Mouse (Mus musculus): Measurements from ENCODE around the gene Flt1. TPM values are rescaled to one million over a fixed set of nuclear protein-coding genes. Genes with fewer than 3 reads are reported as not detected.

Flt1 gene
- polyA plus RNA-seq, 2 experiments = 1.1 to 1.9 TPM

GRCm38 (mm10) chr5:147733682-147734081 is 7.9 kb upstream of the Flt1 start:
- WGBS (ENCODE audit: insufficient replicate concordance) = 84% methylated on average over 1 of the region's 1 CpGs
- no peaks in the 10 kb centered on the region for H3K4me1 ChIP-seq (replicated peaks; ENCODE audit: control insufficient read depth in 2 of 2, insufficient read depth in 2 of 2, low read length in 1 of 2)
- H3K4me2 ChIP-seq (ENCODE audit: low read depth) = no peak overlapping the region
- H3K9me3 ChIP-seq (ENCODE audit: control insufficient read depth, low read length) = no peaks in the 10 kb centered on the region
- peak; percentile 69 for TF ChIP-seq CTCF (IDR thresholded peaks at IDR 0.05; ENCODE audit: low read depth)
- no peak for TF ChIP-seq EP300 (IDR thresholded peaks at IDR 0.05; ENCODE audit: low read depth)
- no peaks in the 10 kb centered on the region for H3K36me3 ChIP-seq (replicated peaks; ENCODE audit: control insufficient read depth, insufficient read depth, low read depth)
- no peak overlapping the region for H3K9ac ChIP-seq (replicated peaks)
- H3K27ac ChIP-seq = no peak overlapping the region
- no peak for ATAC-seq (ENCODE audit: insufficient read depth)
- no peak for DNase-seq (ENCODE audit: low read depth in 3 of 3, low spot score in 3 of 3)
- no peaks in the 10 kb centered on the region; the same call in 1 of the 2 replicates for H3K27me3 ChIP-seq (ENCODE audit: control insufficient read depth, insufficient read depth, low read length)
- no peak overlapping the region for H3K4me3 ChIP-seq (ENCODE audit: insufficient read depth in 1 of 2, low read depth in 2 of 2, low read length in 2 of 2)

GRCm38 (mm10) chr5:147732926-147733325 is 7.1 kb upstream of the Flt1 start:
- no peak overlapping the region for H3K4me2 ChIP-seq (ENCODE audit: low read depth)

GRCm38 (mm10) chr5:147727481-147727880 is 1.7 kb upstream of the Flt1 start:
- H3K9me3 ChIP-seq (ENCODE audit: control insufficient read depth, low read length) = no peaks in the 10 kb centered on the region
- no peak overlapping the region for H3K9ac ChIP-seq (replicated peaks)
- H3K36me3 ChIP-seq (replicated peaks; ENCODE audit: control insufficient read depth, insufficient read depth, low read depth) = no peaks in the 10 kb centered on the region
- no peak for DNase-seq (ENCODE audit: low read depth in 3 of 3, low spot score in 3 of 3)
- no peak overlapping the region for H3K4me2 ChIP-seq (ENCODE audit: low read depth)
- TF ChIP-seq CTCF (IDR thresholded peaks at IDR 0.05; ENCODE audit: low read depth) (no peak), EP300 (IDR thresholded peaks at IDR 0.05; ENCODE audit: low read depth) (no peak)
- no peaks in the 10 kb centered on the region for H3K4me1 ChIP-seq (replicated peaks; ENCODE audit: control insufficient read depth in 2 of 2, insufficient read depth in 2 of 2, low read length in 1 of 2)
- no peak for ATAC-seq (ENCODE audit: insufficient read depth)
- no peak overlapping the region for H3K27ac ChIP-seq
- H3K27me3 ChIP-seq (ENCODE audit: control insufficient read depth, insufficient read depth, low read length) = peaks cover 58% of the 10 kb centered on the region
- 12% methylated on average over 12 of the region's 12 CpGs for WGBS (ENCODE audit: insufficient replicate concordance)
- H3K4me3 ChIP-seq (ENCODE audit: insufficient read depth in 1 of 2, low read depth in 2 of 2, low read length in 2 of 2) = no peak overlapping the region

More at GRCm38 (mm10) chr5:147732926-147733325, 7.1 kb upstream of the Flt1 start:
- Histone ChIP-seq H3K4me3 (ENCODE audit: insufficient read depth in 1 of 2, low read depth in 2 of 2, low read length in 2 of 2) (no peak overlapping the region), H3K36me3 (replicated peaks; ENCODE audit: control insufficient read depth, insufficient read depth, low read depth) (no peaks in the 10 kb centered on the region), H3K27me3 (ENCODE audit: control insufficient read depth, insufficient read depth, low read length) (peaks cover 5% of the 10 kb centered on the region), H3K4me1 (replicated peaks; ENCODE audit: control insufficient read depth in 2 of 2, insufficient read depth in 2 of 2, low read length in 1 of 2) (no peaks in the 10 kb centered on the region), H3K9me3 (ENCODE audit: control insufficient read depth, low read length) (no peaks in the 10 kb centered on the region), H3K27ac (no peak overlapping the region), H3K9ac (replicated peaks) (no peak overlapping the region)
- DNase-seq (ENCODE audit: low read depth in 3 of 3, low spot score in 3 of 3) (no peak), ATAC-seq (ENCODE audit: insufficient read depth) (no peak)
- TF ChIP-seq CTCF (IDR thresholded peaks at IDR 0.05; ENCODE audit: low read depth) = no peak
- TF ChIP-seq EP300 (IDR thresholded peaks at IDR 0.05; ENCODE audit: low read depth) = no peak
- 50% methylated on average over 5 of the region's 5 CpGs for WGBS (ENCODE audit: insufficient replicate concordance)

GRCm38 (mm10) chr5:147726701-147727393 is 1.0 kb upstream of the Flt1 start:
- TF ChIP-seq EP300 (IDR thresholded peaks at IDR 0.05; ENCODE audit: low read depth) = no peak
- no peak for TF ChIP-seq CTCF (IDR thresholded peaks at IDR 0.05; ENCODE audit: low read depth)
- Histone ChIP-seq H3K9me3 (ENCODE audit: control insufficient read depth, low read length) (no peaks in the 10 kb centered on the region), H3K27me3 (ENCODE audit: control insufficient read depth, insufficient read depth, low read length) (peaks cover 59% of the 10 kb centered on the region), H3K36me3 (replicated peaks; ENCODE audit: control insufficient read depth, insufficient read depth, low read depth) (no peaks in the 10 kb centered on the region), H3K9ac (replicated peaks) (no peak overlapping the region), H3K4me1 (replicated peaks; ENCODE audit: control insufficient read depth in 2 of 2, insufficient read depth in 2 of 2, low read length in 1 of 2) (no peaks in the 10 kb centered on the region), H3K4me2 (ENCODE audit: low read depth) (no peak overlapping the region), H3K27ac (no peak overlapping the region), H3K4me3 (ENCODE audit: insufficient read depth in 1 of 2, low read depth in 2 of 2, low read length in 2 of 2) (no peak overlapping the region)
- ATAC-seq (ENCODE audit: insufficient read depth) (no peak), DNase-seq (ENCODE audit: low read depth in 3 of 3, low spot score in 3 of 3) (no peak)
- 3% methylated on average over 18 of the region's 18 CpGs for WGBS (ENCODE audit: insufficient replicate concordance)

GRCm38 (mm10) chr5:147724945-147725830 is 623 bp downstream of the Flt1 start:
- Histone ChIP-seq H3K27ac (no peak overlapping the region), H3K4me3 (ENCODE audit: insufficient read depth in 1 of 2, low read depth in 2 of 2, low read length in 2 of 2) (peak overlapping the region; percentile 0 to 26), H3K4me2 (ENCODE audit: low read depth) (peak overlapping the region; percentile 28), H3K9ac (replicated peaks) (no peak overlapping the region; the same call in 1 of the 2 replicates), H3K4me1 (replicated peaks; ENCODE audit: control insufficient read depth in 2 of 2, insufficient read depth in 2 of 2, low read length in 1 of 2) (0 out of 4 replicates have a peak, but pooled peaks cover 0 to 1% of the 10 kb centered on the region in 2 experiments), H3K36me3 (replicated peaks; ENCODE audit: control insufficient read depth, insufficient read depth, low read depth) (no peaks in the 10 kb centered on the region), H3K9me3 (ENCODE audit: control insufficient read depth, low read length) (no peaks in the 10 kb centered on the region), H3K27me3 (ENCODE audit: control insufficient read depth, insufficient read depth, low read length) (peaks cover 70% of the 10 kb centered on the region)
- WGBS (ENCODE audit: insufficient replicate concordance) = under 1% methylated on average over 66 of the region's 69 CpGs
- no peak for DNase-seq (ENCODE audit: low read depth in 3 of 3, low spot score in 3 of 3)
- TF ChIP-seq CTCF (IDR thresholded peaks at IDR 0.05; ENCODE audit: low read depth) (no peak), EP300 (IDR thresholded peaks at IDR 0.05; ENCODE audit: low read depth) (no peak)
- ATAC-seq (ENCODE audit: insufficient read depth) = no peak

Data from liver, embryonic 14.5 days (tissue).